Mouse (Mus musculus): ENCODE data around the gene Olfr155. TPM values are rescaled to one million over a fixed set of nuclear protein-coding genes. Genes with fewer than 3 reads are reported as not detected.

Olfr155 gene
- polyA plus RNA-seq, 1 experiment from 2014 or later: not detected

GRCm38 (mm10) chr4:43903690-43904089, 52.3 kb downstream of the Olfr155 start:
- no peaks in the 10 kb centered on the region for H3K9me3 ChIP-seq
- no peak overlapping the region for H3K27ac ChIP-seq (replicated peaks)
- H3K36me3 ChIP-seq: peaks cover 17% of the 10 kb centered on the region
- no peaks in the 10 kb centered on the region for H3K27me3 ChIP-seq
- no peak for ATAC-seq (ENCODE audit: low FRiP score, low read depth)
- no peak overlapping the region for H3K4me2 ChIP-seq (replicated peaks)
- no peak overlapping the region for H3K9ac ChIP-seq (replicated peaks)
- no peak overlapping the region for H3K4me3 ChIP-seq
- WGBS: 80% methylated on average over 7 of the region's 7 CpGs
- no peaks in the 10 kb centered on the region for H3K4me1 ChIP-seq

DNA sequence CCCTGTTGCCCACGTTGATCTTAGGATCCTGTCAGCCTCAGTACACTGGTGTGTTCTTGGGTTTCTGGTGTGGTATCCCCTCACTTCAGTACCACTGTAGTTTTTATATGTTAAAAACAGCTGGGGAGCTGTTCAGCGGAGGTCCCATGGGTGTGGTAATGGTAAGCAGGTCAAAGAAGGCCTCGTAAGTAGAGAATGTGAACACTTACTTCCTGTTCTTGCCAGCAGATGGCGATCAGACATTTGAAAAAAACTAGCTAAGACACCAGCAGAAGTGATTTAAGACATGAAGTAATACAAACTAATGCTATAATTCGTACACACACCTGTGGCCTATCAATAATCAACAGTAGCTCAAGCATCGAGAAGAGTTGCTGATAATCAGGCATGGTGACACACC, 55.1 kb downstream of the Olfr155 start:
- H3K4me2 ChIP-seq (replicated peaks): no peak overlapping the region
- H3K36me3 ChIP-seq: peaks cover 18% of the 10 kb centered on the region
- H3K9ac ChIP-seq (replicated peaks): no peak overlapping the region
- no peaks in the 10 kb centered on the region for H3K9me3 ChIP-seq
- no peak overlapping the region for H3K4me3 ChIP-seq
- 34% methylated on average over 6 of the region's 6 CpGs for WGBS
- H3K27me3 ChIP-seq: no peaks in the 10 kb centered on the region
- no peak for ATAC-seq (ENCODE audit: low FRiP score, low read depth)
- H3K27ac ChIP-seq (replicated peaks): no peak overlapping the region
- no peaks in the 10 kb centered on the region for H3K4me1 ChIP-seq

Other genes with a start within 250 kb of the Olfr155 start
- gene Npr2, start 219.6 kb upstream of the Olfr155 start, polyA plus RNA-seq (2016; fragmentation: Nextera tagmentation; extraction: Ambion mirVana): 24.9 TPM in 2 replicates
- gene Spag8, start 198.0 kb upstream of the Olfr155 start, polyA plus RNA-seq (2016; fragmentation: Nextera tagmentation; extraction: Ambion mirVana): 3.9 TPM in 2 replicates
- 70.6 and 71.8 TPM in 2 replicates for gene Hint2, start 195.1 kb upstream of the Olfr155 start, polyA plus RNA-seq (2016; fragmentation: Nextera tagmentation; extraction: Ambion mirVana)
- 11.9 and 14.7 TPM in 2 replicates for gene Tmem8b, start 182.6 kb upstream of the Olfr155 start, polyA plus RNA-seq (2016; fragmentation: Nextera tagmentation; extraction: Ambion mirVana)
- 2.8 and 2.9 TPM in 2 replicates for gene Fam221b, start 182.4 kb upstream of the Olfr155 start, polyA plus RNA-seq (2016; fragmentation: Nextera tagmentation; extraction: Ambion mirVana)
- gene Olfr70, start 150.8 kb upstream of the Olfr155 start, polyA plus RNA-seq (2016; fragmentation: Nextera tagmentation; extraction: Ambion mirVana): not detected in 2 replicates
- not detected in 2 replicates for gene Olfr71, start 141.3 kb upstream of the Olfr155 start, polyA plus RNA-seq (2016; fragmentation: Nextera tagmentation; extraction: Ambion mirVana)
- gene Hrct1, start 124.4 kb upstream of the Olfr155 start, polyA plus RNA-seq (2016; fragmentation: Nextera tagmentation; extraction: Ambion mirVana): 0.11 and 0.16 TPM in 2 replicates
- gene Spaar, start 121.5 kb upstream of the Olfr155 start, polyA plus RNA-seq (2016; fragmentation: Nextera tagmentation; extraction: Ambion mirVana): not detected in 2 replicates
- gene Olfr159, start 80.6 kb upstream of the Olfr155 start, polyA plus RNA-seq (2016; fragmentation: Nextera tagmentation; extraction: Ambion mirVana): not detected in 2 replicates
- not detected in 2 replicates for gene Olfr156, start 27.7 kb upstream of the Olfr155 start, polyA plus RNA-seq (2016; fragmentation: Nextera tagmentation; extraction: Ambion mirVana)
- gene Olfr157, start 11.4 kb upstream of the Olfr155 start, polyA plus RNA-seq (2016; fragmentation: Nextera tagmentation; extraction: Ambion mirVana): not detected in 2 replicates
- 12.0 and 15.1 TPM in 2 replicates for gene Reck, start 24.0 kb downstream of the Olfr155 start, polyA plus RNA-seq (2016; fragmentation: Nextera tagmentation; extraction: Ambion mirVana)
- 54.6 and 62.9 TPM in 2 replicates for gene Glipr2, start 105.8 kb downstream of the Olfr155 start, polyA plus RNA-seq (2016; fragmentation: Nextera tagmentation; extraction: Ambion mirVana)
- gene Ccin, start 131.9 kb downstream of the Olfr155 start, polyA plus RNA-seq (2016; fragmentation: Nextera tagmentation; extraction: Ambion mirVana): not detected in 2 replicates
- 226 and 233 TPM in 2 replicates for gene Clta, start 152.9 kb downstream of the Olfr155 start, polyA plus RNA-seq (2016; fragmentation: Nextera tagmentation; extraction: Ambion mirVana)
- 15.6 and 17.2 TPM in 2 replicates for gene Gne, start 232.6 kb downstream of the Olfr155 start, polyA plus RNA-seq (2016; fragmentation: Nextera tagmentation; extraction: Ambion mirVana)

Measured in midbrain, embryonic 12.5 days (tissue).